Mouse (Mus musculus): ENCODE measurements around the gene Pin1rt1. TPM values are rescaled to one million over a fixed set of nuclear protein-coding genes. Genes with fewer than 3 reads are reported as not detected.
A peak's percentile ranks its signal among the peaks of the same experiment; 100 is the strongest.

Gene Pin1rt1
- polyA plus RNA-seq, 1 experiment from 2014 or later: 0.19 TPM

DNA sequence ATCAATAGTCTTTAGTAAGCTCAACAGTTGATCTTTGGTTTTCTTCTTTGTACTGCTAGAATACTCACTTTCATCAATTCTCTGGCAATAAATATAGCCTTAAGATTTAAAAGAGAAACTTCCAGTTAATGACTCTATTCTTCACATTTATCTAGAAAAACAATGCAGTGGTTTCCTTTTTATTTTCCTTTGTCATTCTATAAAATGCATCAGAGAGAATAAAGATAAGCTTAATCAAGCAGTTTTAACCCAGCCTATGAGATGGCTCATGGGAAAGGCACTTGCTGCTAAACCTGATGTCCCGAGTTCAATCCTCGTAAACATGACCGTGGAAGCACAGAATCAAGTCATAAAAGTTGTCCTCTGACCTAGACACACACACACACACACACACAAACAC lies 5.8 kb upstream of the Pin1rt1 start:
- H3K36me3 ChIP-seq (ENCODE audit: control insufficient read depth, insufficient read depth, low read length): no peaks in the 10 kb centered on the region
- no peak for ATAC-seq (ENCODE audit: insufficient read depth, low FRiP score)
- WGBS: 70% methylated on average over 3 of the region's 3 CpGs

DNA sequence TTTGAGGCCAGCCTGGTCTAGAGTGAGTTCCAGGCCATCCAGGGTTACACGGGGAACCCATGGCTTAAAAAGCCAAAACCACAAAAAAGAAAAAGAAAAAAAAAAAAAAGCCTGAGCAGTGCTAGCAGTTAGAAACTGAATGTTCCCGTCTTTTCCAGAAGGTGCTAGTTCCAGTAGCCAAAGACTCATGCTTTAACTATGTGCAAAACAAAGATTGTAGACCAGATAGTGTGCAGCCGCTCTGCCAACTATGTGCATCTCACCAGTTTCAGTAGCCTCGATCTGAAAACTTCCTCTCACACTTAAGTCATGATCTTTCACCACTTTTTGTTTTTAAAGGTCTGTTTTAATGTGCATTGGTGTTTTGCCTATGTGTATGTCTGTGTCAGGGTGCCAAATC lies 1.6 kb upstream of the Pin1rt1 start:
- Histone ChIP-seq H3K27ac (ENCODE audit: low read length) (no peak overlapping the region), H3K4me2 (ENCODE audit: low read depth, low read length) (no peak overlapping the region), H3K9ac (ENCODE audit: low read length) (no peak overlapping the region), H3K9me3 (replicated peaks; ENCODE audit: control insufficient read depth, low read length) (no peaks in the 10 kb centered on the region), H3K27me3 (ENCODE audit: control insufficient read depth, insufficient read depth, low read length) (no peaks in the 10 kb centered on the region), H3K4me1 (ENCODE audit: control insufficient read depth, insufficient read depth, low read length) (no peaks in the 10 kb centered on the region), H3K36me3 (ENCODE audit: control insufficient read depth, insufficient read depth, low read length) (no peaks in the 10 kb centered on the region), H3K4me3 (replicated peaks; ENCODE audit: low read length) (no peak overlapping the region)
- ATAC-seq (ENCODE audit: insufficient read depth, low FRiP score): no peak
- WGBS: 87% methylated on average over 4 of the region's 4 CpGs

More for the DNA sequence above, 5.8 kb upstream of the Pin1rt1 start:
- H3K9ac ChIP-seq (ENCODE audit: low read length): no peak overlapping the region
- no peak overlapping the region for H3K4me3 ChIP-seq (replicated peaks; ENCODE audit: low read length)
- no peaks in the 10 kb centered on the region for H3K4me1 ChIP-seq (ENCODE audit: control insufficient read depth, insufficient read depth, low read length)
- no peak overlapping the region for H3K27ac ChIP-seq (ENCODE audit: low read length)
- H3K9me3 ChIP-seq (replicated peaks; ENCODE audit: control insufficient read depth, low read length): no peaks in the 10 kb centered on the region
- no peak overlapping the region for H3K4me2 ChIP-seq (ENCODE audit: low read depth, low read length)
- H3K27me3 ChIP-seq (ENCODE audit: control insufficient read depth, insufficient read depth, low read length): no peaks in the 10 kb centered on the region

DNA sequence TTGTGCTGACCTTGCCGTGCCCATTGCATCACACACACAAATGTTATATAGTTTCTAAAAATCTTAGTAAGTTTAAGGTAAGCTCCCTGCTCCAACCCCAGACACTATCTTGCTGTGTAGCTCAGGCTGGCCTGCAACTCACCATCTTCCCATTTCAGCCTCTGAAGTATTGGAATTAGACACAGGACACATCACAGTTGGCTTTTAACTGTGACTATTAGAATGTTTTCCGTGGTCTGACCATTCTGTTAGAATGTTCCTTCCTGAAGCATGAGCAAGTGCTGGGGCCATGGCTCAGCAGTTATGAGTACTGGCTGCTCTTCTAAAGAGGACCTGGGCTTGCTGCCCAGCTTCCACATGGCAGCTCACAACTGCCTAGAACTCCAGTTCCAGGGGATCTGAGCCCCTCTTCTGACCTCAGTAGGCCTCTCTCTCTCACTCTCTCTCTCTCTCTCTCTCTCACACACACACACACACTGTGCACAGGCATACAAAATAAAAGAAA lies 1.1 kb upstream of the Pin1rt1 start:
- H3K9me3 ChIP-seq (replicated peaks; ENCODE audit: control insufficient read depth, low read length): no peaks in the 10 kb centered on the region
- WGBS: 83% methylated on average over 2 of the region's 2 CpGs

DNA sequence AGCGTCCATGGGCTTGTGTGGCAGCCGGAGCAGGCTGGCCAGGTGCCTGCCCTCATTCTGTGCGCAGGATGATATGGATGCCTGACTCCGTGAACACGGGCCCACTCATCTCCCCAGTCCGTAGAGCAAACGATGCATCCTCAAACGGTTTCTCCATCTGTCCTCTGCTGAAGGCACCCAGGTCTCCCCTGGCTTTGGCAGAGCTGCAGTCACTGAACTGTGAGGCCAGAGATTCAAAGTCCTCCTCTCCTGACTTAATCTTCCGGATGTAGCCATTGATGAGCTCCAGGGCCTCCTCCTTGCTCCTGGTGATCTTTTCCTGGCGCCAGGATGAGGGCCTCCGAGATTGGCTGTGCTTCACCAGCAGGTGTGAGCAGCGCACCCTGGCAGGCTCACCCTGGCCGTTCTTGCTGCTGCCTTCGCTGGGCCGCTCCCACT lies 1.9 kb downstream of the Pin1rt1 start:
- ATAC-seq (ENCODE audit: insufficient read depth, low FRiP score): no peak
- Histone ChIP-seq H3K4me1 (ENCODE audit: control insufficient read depth, insufficient read depth, low read length) (peaks cover 13% of the 10 kb centered on the region; the same call in 1 of the 2 replicates), H3K4me2 (ENCODE audit: low read depth, low read length) (no peak overlapping the region), H3K27ac (ENCODE audit: low read length) (no peak overlapping the region), H3K9ac (ENCODE audit: low read length) (no peak overlapping the region), H3K4me3 (replicated peaks; ENCODE audit: low read length) (no peak overlapping the region), H3K9me3 (replicated peaks; ENCODE audit: control insufficient read depth, low read length) (no peaks in the 10 kb centered on the region), H3K27me3 (ENCODE audit: control insufficient read depth, insufficient read depth, low read length) (no peaks in the 10 kb centered on the region), H3K36me3 (ENCODE audit: control insufficient read depth, insufficient read depth, low read length) (no peaks in the 10 kb centered on the region)
- WGBS: 47% methylated on average over 15 of the region's 15 CpGs

More for the DNA sequence above, 1.1 kb upstream of the Pin1rt1 start:
- no peak overlapping the region for H3K9ac ChIP-seq (ENCODE audit: low read length)
- H3K27me3 ChIP-seq (ENCODE audit: control insufficient read depth, insufficient read depth, low read length): no peaks in the 10 kb centered on the region
- no peak overlapping the region for H3K4me3 ChIP-seq (replicated peaks; ENCODE audit: low read length)
- no peak overlapping the region for H3K27ac ChIP-seq (ENCODE audit: low read length)
- H3K4me1 ChIP-seq (ENCODE audit: control insufficient read depth, insufficient read depth, low read length): no peaks in the 10 kb centered on the region
- H3K4me2 ChIP-seq (ENCODE audit: low read depth, low read length): no peak overlapping the region
- no peaks in the 10 kb centered on the region for H3K36me3 ChIP-seq (ENCODE audit: control insufficient read depth, insufficient read depth, low read length)
- ATAC-seq (ENCODE audit: insufficient read depth, low FRiP score): no peak

DNA sequence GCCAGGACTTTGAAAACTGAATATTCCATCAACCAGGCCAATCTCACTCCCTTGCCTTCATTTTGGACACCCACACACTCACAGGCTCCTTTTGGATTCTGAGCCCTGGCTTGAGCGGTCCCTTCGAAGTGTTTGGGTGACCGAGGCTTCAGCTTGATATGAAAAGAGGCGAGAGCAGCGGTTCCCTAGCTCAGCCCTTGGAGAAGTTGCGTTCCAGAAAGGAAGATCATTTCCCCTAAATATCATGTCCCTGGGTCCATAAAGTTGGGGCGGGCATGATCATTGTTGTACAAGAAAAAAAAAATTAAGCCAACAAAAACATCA lies 3.7 kb downstream of the Pin1rt1 start:
- Histone ChIP-seq H3K4me2 (ENCODE audit: low read depth, low read length) (peak overlapping the region; percentile 74), H3K27me3 (ENCODE audit: control insufficient read depth, insufficient read depth, low read length) (no peaks in the 10 kb centered on the region), H3K27ac (ENCODE audit: low read length) (peak overlapping the region; percentile 67), H3K36me3 (ENCODE audit: control insufficient read depth, insufficient read depth, low read length) (no peaks in the 10 kb centered on the region), H3K4me1 (ENCODE audit: control insufficient read depth, insufficient read depth, low read length) (peaks cover 13% of the 10 kb centered on the region; the same call in 1 of the 2 replicates), H3K4me3 (replicated peaks; ENCODE audit: low read length) (peak overlapping the region; percentile 72), H3K9ac (ENCODE audit: low read length) (peak overlapping the region; percentile 83), H3K9me3 (replicated peaks; ENCODE audit: control insufficient read depth, low read length) (no peaks in the 10 kb centered on the region)
- ATAC-seq (ENCODE audit: insufficient read depth, low FRiP score): 0 out of 2 replicates have a peak, but pooled peaks have one; percentile 2
- WGBS: 4% methylated on average over 7 of the region's 7 CpGs

DNA sequence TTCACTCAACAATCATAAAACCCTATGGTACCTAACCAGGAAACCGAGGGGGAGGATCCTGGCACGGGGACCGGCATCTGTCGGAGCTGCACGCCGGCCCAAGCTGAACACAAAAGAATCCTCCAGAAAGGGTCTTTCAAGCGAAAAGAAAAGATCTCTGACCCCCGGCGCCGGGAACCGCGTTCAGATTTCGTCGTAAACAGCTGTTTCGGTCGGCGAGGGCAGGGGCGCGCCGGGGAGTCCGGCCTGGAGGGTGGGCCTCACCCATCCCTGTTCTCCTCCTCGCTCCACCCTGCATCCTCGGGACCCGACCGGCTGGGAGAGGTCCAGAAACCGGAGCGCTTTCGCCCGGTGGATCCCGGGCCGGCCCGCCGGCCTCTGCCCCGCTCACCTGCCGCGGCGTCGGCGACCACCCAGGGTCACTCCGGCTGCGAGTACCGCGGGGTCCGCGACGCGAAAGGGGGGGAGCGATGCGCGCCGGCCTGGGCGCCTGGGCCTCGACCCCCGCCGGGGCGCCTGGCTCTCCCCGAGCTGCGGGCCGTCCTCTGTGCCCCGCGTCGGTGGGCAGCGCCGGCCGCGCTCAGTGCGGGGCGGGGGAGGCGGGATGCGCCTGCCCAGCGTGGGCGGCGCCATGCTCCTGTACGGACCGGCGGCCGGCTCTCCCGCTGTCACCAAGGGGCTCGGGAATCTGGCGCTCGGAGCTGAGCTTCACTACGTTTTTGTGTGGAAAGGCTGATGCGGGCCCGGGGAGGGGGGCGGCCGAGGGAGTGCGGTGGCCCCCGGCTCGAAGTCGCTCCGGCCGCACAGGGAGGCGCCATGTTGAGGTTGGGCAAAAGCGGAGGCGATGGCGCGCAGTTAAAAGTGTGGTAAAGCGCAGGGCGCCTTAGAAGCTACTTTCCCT lies 4.3 kb downstream of the Pin1rt1 start, which contains the start of gene Tcp11l1:
Gene Tcp11l1 (minus strand): TSS at position 585 of the 901 bp plus-strand sequence.
- H3K27ac ChIP-seq (ENCODE audit: low read length): peak within 1 kb of the TSS; percentile 67
- WGBS: under 1% methylated on average over 78 of the region's 99 CpGs
- ATAC-seq (ENCODE audit: insufficient read depth, low FRiP score): peak; percentile 86

DNA sequence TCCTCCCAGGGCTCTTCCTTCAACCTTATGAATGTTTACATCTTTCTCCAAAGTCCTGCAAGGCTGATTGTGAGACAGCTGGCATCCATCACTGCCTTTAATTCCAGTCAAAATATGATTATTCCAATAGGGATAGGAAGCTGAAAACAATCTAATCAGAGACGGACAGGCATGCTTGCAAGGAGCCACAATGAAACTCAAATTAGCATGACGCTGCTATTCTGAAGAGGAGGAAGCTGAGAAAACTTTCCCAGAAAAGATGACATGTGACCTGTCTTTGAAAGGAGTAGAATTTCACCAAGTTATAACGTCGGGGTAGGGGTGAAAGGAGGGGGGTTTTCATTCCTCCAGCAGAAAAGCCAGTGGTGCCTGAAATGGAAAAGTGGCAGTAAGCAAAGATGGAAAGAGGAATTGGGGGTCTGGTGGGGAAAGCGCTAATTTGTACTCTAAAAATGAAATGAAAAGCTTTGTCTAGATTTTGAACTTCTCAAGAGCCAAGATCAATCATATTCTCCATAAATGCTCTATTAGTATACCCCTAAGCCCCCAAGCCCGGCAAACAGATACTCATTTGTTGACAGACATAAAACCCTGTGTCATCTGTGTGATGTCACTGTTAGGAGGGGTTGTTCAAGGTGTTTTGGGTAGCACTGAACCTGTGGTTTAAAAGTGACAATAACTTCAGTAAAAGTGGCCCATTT lies 5.4 kb downstream of the Pin1rt1 start:
- no peak overlapping the region for H3K9ac ChIP-seq (ENCODE audit: low read length)
- peaks cover 13% of the 10 kb centered on the region; the same call in 1 of the 2 replicates for H3K4me1 ChIP-seq (ENCODE audit: control insufficient read depth, insufficient read depth, low read length)
- H3K9me3 ChIP-seq (replicated peaks; ENCODE audit: control insufficient read depth, low read length): no peaks in the 10 kb centered on the region
- WGBS: 24% methylated on average over 6 of the region's 6 CpGs
- no peaks in the 10 kb centered on the region for H3K27me3 ChIP-seq (ENCODE audit: control insufficient read depth, insufficient read depth, low read length)
- peak overlapping the region; percentile 72 for H3K4me3 ChIP-seq (replicated peaks; ENCODE audit: low read length)
- H3K36me3 ChIP-seq (ENCODE audit: control insufficient read depth, insufficient read depth, low read length): no peaks in the 10 kb centered on the region
- ATAC-seq (ENCODE audit: insufficient read depth, low FRiP score): no peak
- H3K4me2 ChIP-seq (ENCODE audit: low read depth, low read length): peak overlapping the region; percentile 74
- no peak overlapping the region for H3K27ac ChIP-seq (ENCODE audit: low read length)

More for the DNA sequence above, 4.3 kb downstream of the Pin1rt1 start, which contains the start of gene Tcp11l1:
- H3K4me3 ChIP-seq (replicated peaks; ENCODE audit: low read length): peak within 1 kb of the TSS; percentile 72
- peaks cover 13% of the 10 kb centered on the region; the same call in 1 of the 2 replicates for H3K4me1 ChIP-seq (ENCODE audit: control insufficient read depth, insufficient read depth, low read length)
- H3K27me3 ChIP-seq (ENCODE audit: control insufficient read depth, insufficient read depth, low read length): no peaks in the 10 kb centered on the region
- H3K9me3 ChIP-seq (replicated peaks; ENCODE audit: control insufficient read depth, low read length): no peaks in the 10 kb centered on the region
- H3K4me2 ChIP-seq (ENCODE audit: low read depth, low read length): peak within 1 kb of the TSS; percentile 74
- peak within 1 kb of the TSS; percentile 83 for H3K9ac ChIP-seq (ENCODE audit: low read length)
- H3K36me3 ChIP-seq (ENCODE audit: control insufficient read depth, insufficient read depth, low read length): no peaks in the 10 kb centered on the region

DNA sequence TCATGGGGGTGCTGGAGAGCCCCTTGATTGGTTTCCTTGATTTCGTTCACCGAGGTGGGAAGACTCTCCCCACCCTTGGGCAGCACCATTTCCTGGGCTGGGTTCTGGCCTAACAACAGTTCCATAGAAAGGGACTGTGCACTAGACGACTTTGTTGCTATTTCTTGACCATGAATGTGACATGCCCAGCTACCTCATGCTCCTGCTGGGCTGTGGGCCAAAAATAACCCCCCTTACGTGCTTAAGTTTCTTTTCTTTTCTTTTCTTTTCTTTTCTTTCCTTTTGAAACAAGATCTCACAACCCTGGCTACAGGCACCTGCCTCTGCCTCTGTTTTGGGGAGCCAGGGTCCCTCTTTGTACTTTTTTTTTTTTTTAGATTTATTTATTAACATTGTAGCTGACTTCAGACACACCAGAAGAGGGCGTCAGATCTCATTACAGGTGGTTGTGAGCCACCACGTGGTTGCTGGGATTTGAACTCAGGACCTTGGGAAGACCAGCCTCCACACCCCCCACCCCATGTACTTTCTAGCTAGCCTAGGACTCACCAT lies 6.3 kb downstream of the Pin1rt1 start:
- no peak overlapping the region for H3K4me2 ChIP-seq (ENCODE audit: low read depth, low read length)
- no peak for ATAC-seq (ENCODE audit: insufficient read depth, low FRiP score)
- H3K36me3 ChIP-seq (ENCODE audit: control insufficient read depth, insufficient read depth, low read length): no peaks in the 10 kb centered on the region
- H3K27ac ChIP-seq (ENCODE audit: low read length): no peak overlapping the region
- no peak overlapping the region for H3K4me3 ChIP-seq (replicated peaks; ENCODE audit: low read length)
- H3K4me1 ChIP-seq (ENCODE audit: control insufficient read depth, insufficient read depth, low read length): peaks cover 13% of the 10 kb centered on the region; the same call in 1 of the 2 replicates
- no peaks in the 10 kb centered on the region for H3K27me3 ChIP-seq (ENCODE audit: control insufficient read depth, insufficient read depth, low read length)
- no peak overlapping the region for H3K9ac ChIP-seq (ENCODE audit: low read length)
- 61% methylated on average over 6 of the region's 6 CpGs for WGBS
- no peaks in the 10 kb centered on the region for H3K9me3 ChIP-seq (replicated peaks; ENCODE audit: control insufficient read depth, low read length)

Data from stomach, embryonic 16.5 days (tissue).